Mouse (Mus musculus): Measurements from ENCODE around the gene Hoxd8.
A peak's percentile ranks its signal among the peaks of the same experiment; 100 is the strongest.

The Hoxd8 gene

DNA sequence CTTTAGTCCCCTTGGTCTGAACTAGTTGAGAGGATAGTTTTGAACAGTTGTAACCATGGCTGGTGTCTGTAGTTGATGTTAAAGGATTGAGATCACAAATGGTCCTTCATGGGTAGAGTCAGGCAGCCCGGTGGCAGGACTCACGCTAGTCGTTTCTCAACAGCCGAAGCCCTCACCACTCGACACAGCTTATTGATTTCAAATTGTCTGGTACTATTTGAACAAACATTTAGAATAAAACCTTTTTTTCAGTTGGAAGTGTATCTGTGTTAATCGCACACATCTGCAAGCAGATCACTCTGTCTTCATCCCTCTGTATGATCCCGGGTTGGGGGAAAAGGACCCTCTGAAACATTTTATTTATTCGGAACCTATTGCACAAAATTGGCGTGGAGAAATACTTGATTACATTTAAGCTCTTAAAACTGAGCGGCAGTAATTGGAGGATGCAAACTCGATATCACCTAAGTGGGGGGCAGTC is 43.3 kb downstream of the Hoxd8 start:
- no peak for DNase-seq (ENCODE audit: inconsistent age in 2 of 2, low spot score in 1 of 2)

DNA sequence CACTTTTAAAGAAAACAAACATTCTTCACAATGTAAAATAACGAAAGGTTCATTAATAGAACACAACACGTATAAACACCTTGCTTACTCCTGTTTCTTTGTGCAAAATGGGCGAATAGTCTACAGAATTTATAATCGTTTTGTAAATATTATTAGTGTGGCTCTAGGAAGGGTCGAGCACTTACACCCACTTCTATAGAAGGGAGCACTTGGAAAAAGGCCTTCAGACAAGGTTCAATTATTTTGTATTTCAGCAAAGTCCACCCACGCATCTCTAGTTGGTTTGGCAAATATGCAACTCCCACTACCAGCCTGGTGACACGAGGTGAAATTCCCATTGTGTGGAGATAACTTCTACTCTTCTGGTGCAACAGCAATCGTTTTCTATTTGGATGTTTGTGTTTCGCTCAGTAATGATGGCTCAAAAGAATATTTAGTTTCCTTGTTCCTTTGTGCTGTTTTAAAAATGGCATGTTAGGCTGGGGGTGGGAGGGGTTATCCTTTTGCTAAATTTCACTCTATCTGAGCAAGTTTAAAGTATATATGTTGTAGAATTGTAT is 44.1 kb downstream of the Hoxd8 start:
- DNase-seq (ENCODE audit: inconsistent age in 2 of 2, low spot score in 1 of 2), result no peak

DNA sequence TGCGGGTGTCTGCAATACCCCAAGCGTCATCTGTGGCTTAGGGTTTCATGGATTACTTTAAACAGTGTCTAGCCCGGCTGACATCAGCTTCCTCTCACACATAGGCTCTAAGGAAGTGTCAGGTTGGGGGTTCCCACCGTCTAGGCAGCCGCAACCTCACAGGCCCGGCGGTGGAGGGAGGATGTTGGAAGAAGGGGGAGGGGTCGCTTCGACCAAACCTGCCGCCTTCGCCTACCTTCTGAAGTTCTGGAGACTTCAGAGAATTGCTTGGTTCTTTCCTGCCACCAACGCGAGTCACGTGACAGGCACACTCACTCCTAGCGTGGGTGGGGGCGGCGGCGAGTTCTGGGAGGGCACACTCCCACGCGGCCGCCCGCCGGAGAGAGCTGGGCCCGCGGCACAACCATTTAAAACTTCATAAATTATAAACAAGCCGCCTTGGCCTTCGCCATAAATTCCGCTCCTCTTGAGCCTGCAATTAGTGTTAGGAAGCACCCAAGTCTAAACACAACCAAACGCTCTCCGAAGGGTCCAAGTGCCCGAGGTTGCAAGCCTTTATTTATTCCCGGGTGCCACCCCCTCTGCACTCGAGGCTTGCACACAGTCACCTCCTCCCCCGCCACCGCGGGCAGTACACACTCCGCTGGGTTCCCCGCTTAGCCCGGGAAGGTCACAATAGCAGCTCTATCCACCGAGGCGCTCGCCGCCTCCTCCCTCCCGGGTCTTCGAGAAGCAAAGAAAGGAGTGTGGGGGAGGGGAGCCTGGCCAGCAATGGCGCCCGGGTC is 45.1 kb downstream of the Hoxd8 start:
- peak; percentile 55 to 81 for DNase-seq (ENCODE audit: inconsistent age in 2 of 2, low spot score in 1 of 2)

GRCm38 (mm10) chr2:74750731-74751250 is 46.4 kb downstream of the Hoxd8 start:
- no peak for DNase-seq (ENCODE audit: inconsistent age in 2 of 2, low spot score in 1 of 2)

GRCm38 (mm10) chr2:74751861-74752260 is 47.4 kb downstream of the Hoxd8 start:
- no peak for DNase-seq (ENCODE audit: inconsistent age in 2 of 2, low spot score in 1 of 2)

DNA sequence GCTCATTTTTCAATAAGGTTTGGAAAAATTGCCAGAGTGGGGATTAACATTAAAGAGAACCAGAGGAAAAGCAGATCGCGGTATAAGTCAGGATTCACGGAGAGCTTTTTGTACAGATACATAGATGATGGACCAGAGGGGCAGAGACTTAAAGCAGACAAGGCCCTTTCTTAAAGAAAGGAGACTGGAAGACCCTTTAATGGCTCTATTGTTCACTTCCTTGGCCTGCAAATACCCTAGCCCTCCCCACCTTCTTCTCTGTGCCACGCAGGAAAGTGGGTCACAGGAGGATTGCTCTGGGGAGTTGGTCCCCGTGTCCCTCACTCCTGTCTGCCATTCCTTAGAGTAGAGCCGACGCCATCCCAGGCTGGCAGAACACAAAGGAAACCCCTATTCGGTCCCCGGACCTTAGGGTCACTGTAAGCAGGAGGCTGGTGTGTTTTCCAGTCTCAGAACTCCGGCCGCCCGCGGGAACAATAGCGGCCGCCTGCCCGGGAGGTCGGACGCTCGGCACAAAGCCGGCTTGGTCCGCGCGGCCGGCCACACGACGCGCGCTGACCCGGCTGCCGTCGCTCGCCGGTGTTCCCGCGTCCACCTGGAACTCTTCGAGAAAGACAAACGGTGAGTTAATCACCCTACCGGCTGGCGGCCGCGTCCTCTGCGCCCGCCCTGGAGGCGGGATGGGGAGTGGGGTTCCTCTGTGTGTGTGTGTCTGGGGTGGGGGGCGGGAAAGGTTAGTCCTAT is 48.2 kb downstream of the Hoxd8 start:
- no peak for DNase-seq (ENCODE audit: inconsistent age in 2 of 2, low spot score in 1 of 2)

GRCm38 (mm10) chr2:74753175-74753523 is 48.7 kb downstream of the Hoxd8 start:
- no peak for DNase-seq (ENCODE audit: inconsistent age in 2 of 2, low spot score in 1 of 2)

GRCm38 (mm10) chr2:74753711-74754110 is 49.3 kb downstream of the Hoxd8 start:
- DNase-seq (ENCODE audit: inconsistent age in 2 of 2, low spot score in 1 of 2), result peak in 1 of 2 experiments; percentile 47
